Mouse (Mus musculus) stomach, embryonic 14.5 days (tissue): ENCODE data around the gene Wdr11. TPM values are rescaled to one million over a fixed set of nuclear protein-coding genes. Genes with fewer than 3 reads are reported as not detected.

Experiments
- ATAC-seq: fragments of 200-750 bp; cut with Nextera tagmentation; 2 replicates; pipeline ENCODE4 v1.8.0; 2017; ENCODE audit warnings: low read depth, moderate TSS enrichment; ENCODE audit not compliant: insufficient number of reproducible peaks, insufficient read depth, low FRiP score
- H3K27ac ChIP-seq: fragments of 300-500 bp; sonication (generic); 2 replicates; pipeline ENCODE4 v1.5.1; 2014; ENCODE audit warnings: mild to moderate bottlenecking, low read length, moderate library complexity, mixed read lengths
- H3K27me3 ChIP-seq: fragments of 300-500 bp; sonication (generic); 2 replicates; pipeline ENCODE4 v1.6.1; 2014; ENCODE audit warnings: low read length, control low read depth, mixed read lengths; ENCODE audit not compliant: control insufficient read depth, insufficient read depth
- H3K36me3 ChIP-seq: fragments of 300-500 bp; sonication (generic); 2 replicates; pipeline ENCODE4 v1.6.1; 2014; ENCODE audit warnings: mild to moderate bottlenecking, control low read depth, low read length, moderate library complexity, mixed read lengths; ENCODE audit not compliant: control insufficient read depth, insufficient read depth
- H3K4me1 ChIP-seq: fragments of 300-500 bp; sonication (generic); 2 replicates; pipeline ENCODE4 v1.6.1; 2014; ENCODE audit warnings: low read length, control low read depth, mixed read lengths; ENCODE audit not compliant: control insufficient read depth, insufficient read depth
- H3K4me2 ChIP-seq: fragments of 300-500 bp; sonication (generic); replicated peaks from 2 replicates; pipeline ENCODE4 v1.6.1; 2014; ENCODE audit warnings: low read depth, low read length, control low read depth
- H3K4me3 ChIP-seq: fragments of 300-500 bp; sonication (generic); 2 replicates; pipeline ENCODE4 v1.5.1; 2014; ENCODE audit warnings: low read depth, low read length, control low read depth
- H3K9ac ChIP-seq: fragments of 300-500 bp; sonication (generic); replicated peaks from 2 replicates; pipeline ENCODE4 v1.6.1; 2014; ENCODE audit warnings: low read depth, mild to moderate bottlenecking, control low read depth, low read length, moderate library complexity, mixed read lengths
- H3K9me3 ChIP-seq: fragments of 300-500 bp; sonication (generic); 2 replicates; pipeline ENCODE4 v1.6.1; 2016; ENCODE audit warnings: low read depth, low read length, control low read depth; ENCODE audit not compliant: control insufficient read depth
- WGBS: fragments of 180-500 bp; shearing (Covaris S2); extraction: QIAGEN DNeasy Blood & Tissue Kit; methylation state at CpG from one replicate; pipeline ENCODE4 v1.1.7; 2014; 5-methylcytosine and 5-hydroxymethylcytosine counted together
- polyA plus RNA-seq: library from polyadenylated mRNA; unstranded; fragments of >200 nt; fragmentation: Nextera tagmentation; extraction: Ambion mirVana; gene quantifications from 2 replicates; pipeline ENCODE4 v1.2.1, GENCODE M21; 2014

Gene Wdr11
- polyA plus RNA-seq, 1 experiment from 2014 or later, result 39.2 TPM

DNA sequence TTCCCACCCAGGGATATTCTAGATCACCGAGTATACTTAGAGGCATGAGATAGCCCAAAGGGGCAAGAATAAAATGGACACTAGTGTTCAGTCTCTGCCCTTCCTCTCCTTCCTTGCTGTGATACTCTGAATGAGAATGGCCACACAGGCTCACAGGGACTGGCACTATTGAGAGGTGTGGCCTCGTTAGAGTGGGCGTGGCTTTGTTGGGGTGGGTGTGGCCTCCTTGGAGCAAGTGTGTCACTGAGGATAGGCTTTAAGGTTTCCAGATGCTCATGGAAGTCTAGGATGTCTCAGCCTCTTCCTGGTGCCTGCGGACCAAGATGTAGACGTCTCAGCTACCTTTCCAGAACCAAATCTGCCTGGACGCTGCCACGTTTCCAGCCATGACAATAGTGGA lies 56.1 kb downstream of the Wdr11 start:
- no peak overlapping the region for H3K27ac ChIP-seq
- no peaks in the 10 kb centered on the region for H3K4me1 ChIP-seq
- H3K36me3 ChIP-seq, result no peaks in the 10 kb centered on the region
- no peak for ATAC-seq
- H3K9ac ChIP-seq, result no peak overlapping the region
- H3K27me3 ChIP-seq, result no peaks in the 10 kb centered on the region
- 81% methylated on average over 7 of the region's 7 CpGs for whole genome bisulfite sequencing
- H3K4me2 ChIP-seq, result no peak overlapping the region
- no peak overlapping the region for H3K4me3 ChIP-seq
- H3K9me3 ChIP-seq, result no peaks in the 10 kb centered on the region

DNA sequence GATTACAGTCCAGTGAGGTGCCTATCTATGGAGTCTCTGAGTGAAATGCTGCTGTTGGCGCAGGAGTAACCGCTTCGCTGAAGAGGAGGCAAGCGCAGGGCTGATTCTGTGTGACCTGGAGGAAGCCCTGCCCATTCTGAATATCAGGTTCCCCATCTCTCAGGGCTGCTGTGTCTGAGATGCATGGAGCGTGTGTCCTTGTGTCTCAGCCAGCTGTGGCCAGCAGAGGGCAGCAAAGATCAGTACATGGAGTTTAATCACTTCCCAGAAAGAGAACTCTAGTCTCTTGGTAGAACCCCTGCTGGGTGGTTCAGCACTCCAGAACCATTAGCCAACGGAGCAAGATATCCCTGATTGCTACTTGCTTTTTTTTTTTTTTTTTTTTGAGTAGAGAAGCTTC lies 57.3 kb downstream of the Wdr11 start:
- peak; percentile 21; the same call in 1 of the 2 replicates for ATAC-seq
- 2% methylated on average over 6 of the region's 6 CpGs for WGBS

GRCm38 (mm10) chr7:129650717-129651116 lies 59.1 kb downstream of the Wdr11 start:
- ATAC-seq, result no peak
- 82% methylated on average over 5 of the region's 5 CpGs for WGBS
- Histone ChIP-seq H3K4me1 (peaks cover 8% of the 10 kb centered on the region), H3K4me3 (no peak overlapping the region), H3K27ac (peak overlapping the region; percentile 63; the same call in 1 of the 2 replicates), H3K36me3 (no peaks in the 10 kb centered on the region), H3K9ac (no peak overlapping the region), H3K27me3 (no peaks in the 10 kb centered on the region), H3K9me3 (no peaks in the 10 kb centered on the region), H3K4me2 (no peak overlapping the region)

More for the DNA sequence above, 57.3 kb downstream of the Wdr11 start:
- 0 out of 2 replicates have a peak overlapping the region, but pooled peaks have one; percentile 10 for H3K4me2 ChIP-seq
- no peaks in the 10 kb centered on the region for H3K36me3 ChIP-seq
- no peaks in the 10 kb centered on the region for H3K9me3 ChIP-seq
- H3K4me3 ChIP-seq, result no peak overlapping the region
- no peaks in the 10 kb centered on the region; the same call in 1 of the 2 replicates for H3K4me1 ChIP-seq
- H3K27me3 ChIP-seq, result no peaks in the 10 kb centered on the region
- H3K9ac ChIP-seq, result no peak overlapping the region
- no peak overlapping the region for H3K27ac ChIP-seq

GRCm38 (mm10) chr7:129651781-129652180 lies 60.1 kb downstream of the Wdr11 start:
- H3K4me1 ChIP-seq, result peaks cover 8% of the 10 kb centered on the region
- H3K27ac ChIP-seq, result peak overlapping the region; percentile 77; the same call in 1 of the 2 replicates
- H3K4me2 ChIP-seq, result no peak overlapping the region
- H3K36me3 ChIP-seq, result no peaks in the 10 kb centered on the region
- H3K9ac ChIP-seq, result no peak overlapping the region
- H3K27me3 ChIP-seq, result no peaks in the 10 kb centered on the region
- 44% methylated on average over 7 of the region's 7 CpGs for WGBS
- no peaks in the 10 kb centered on the region for H3K9me3 ChIP-seq
- peak; percentile 8; the same call in 1 of the 2 replicates for ATAC-seq
- no peak overlapping the region for H3K4me3 ChIP-seq

GRCm38 (mm10) chr7:129652901-129653460 lies 61.3 kb downstream of the Wdr11 start:
- H3K36me3 ChIP-seq, result no peaks in the 10 kb centered on the region
- no peak overlapping the region for H3K9ac ChIP-seq
- H3K9me3 ChIP-seq, result no peaks in the 10 kb centered on the region
- H3K4me2 ChIP-seq, result no peak overlapping the region
- H3K27me3 ChIP-seq, result no peaks in the 10 kb centered on the region
- peak overlapping the region; percentile 77; the same call in 1 of the 2 replicates for H3K27ac ChIP-seq
- no peak for ATAC-seq
- H3K4me3 ChIP-seq, result no peak overlapping the region
- peaks cover 8% of the 10 kb centered on the region for H3K4me1 ChIP-seq
- 36% methylated on average over 9 of the region's 9 CpGs for WGBS

DNA sequence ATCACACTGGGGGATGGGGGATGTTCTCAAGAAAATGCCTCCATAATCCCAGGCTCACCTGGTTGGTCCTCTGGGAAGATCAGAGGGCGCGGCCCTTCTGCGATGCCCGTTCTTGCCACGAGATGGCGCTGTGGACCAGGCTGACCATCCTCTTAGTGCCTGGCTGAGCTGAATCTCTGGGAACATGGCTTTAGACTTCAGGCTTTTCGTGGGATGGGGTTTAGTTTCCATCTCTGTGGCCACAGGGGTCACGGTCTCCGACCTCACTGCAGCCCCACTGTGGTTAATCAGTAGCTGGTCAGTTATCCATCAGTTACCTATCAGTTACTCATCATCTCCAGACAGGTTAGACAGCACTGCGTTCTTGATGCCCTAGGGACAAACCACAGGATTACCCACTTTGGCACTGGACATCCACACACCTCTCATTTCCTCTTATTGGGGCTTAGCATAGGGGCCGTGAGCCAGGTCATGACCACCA lies 62.2 kb downstream of the Wdr11 start:
- no peak overlapping the region for H3K9ac ChIP-seq
- no peak overlapping the region for H3K27ac ChIP-seq
- 9% methylated on average over 11 of the region's 11 CpGs for WGBS

GRCm38 (mm10) chr7:129654923-129655322 lies 63.3 kb downstream of the Wdr11 start:
- 67% methylated on average over 12 of the region's 12 CpGs for WGBS
- ATAC-seq, result no peak
- Histone ChIP-seq H3K4me1 (peaks cover 15% of the 10 kb centered on the region), H3K4me2 (no peak overlapping the region), H3K9me3 (no peaks in the 10 kb centered on the region), H3K9ac (no peak overlapping the region), H3K27ac (no peak overlapping the region), H3K27me3 (no peaks in the 10 kb centered on the region), H3K4me3 (no peak overlapping the region), H3K36me3 (no peaks in the 10 kb centered on the region)

More for the DNA sequence above, 62.2 kb downstream of the Wdr11 start:
- 0 out of 2 replicates have a peak, but pooled peaks have one; percentile 29 for ATAC-seq
- H3K4me2 ChIP-seq, result no peak overlapping the region
- no peaks in the 10 kb centered on the region for H3K36me3 ChIP-seq
- H3K27me3 ChIP-seq, result no peaks in the 10 kb centered on the region
- H3K9me3 ChIP-seq, result no peaks in the 10 kb centered on the region
- H3K4me3 ChIP-seq, result no peak overlapping the region
- peaks cover 8% of the 10 kb centered on the region for H3K4me1 ChIP-seq

GRCm38 (mm10) chr7:129655604-129656226 lies 64.1 kb downstream of the Wdr11 start:
- no peaks in the 10 kb centered on the region for H3K36me3 ChIP-seq
- H3K9me3 ChIP-seq, result no peaks in the 10 kb centered on the region
- no peak overlapping the region for H3K4me3 ChIP-seq
- 68% methylated on average over 14 of the region's 14 CpGs for WGBS
- peak overlapping the region; percentile 22; the same call in 1 of the 2 replicates for H3K27ac ChIP-seq
- no peak for ATAC-seq
- peaks cover 16% of the 10 kb centered on the region for H3K4me1 ChIP-seq
- H3K9ac ChIP-seq, result no peak overlapping the region
- H3K4me2 ChIP-seq, result no peak overlapping the region
- no peaks in the 10 kb centered on the region for H3K27me3 ChIP-seq
